Mouse (Mus musculus) neutrophil, adult 5-6 weeks (primary cell): Measurements from ENCODE around the gene Nck2. TPM values are rescaled to one million over a fixed set of nuclear protein-coding genes. Genes with fewer than 3 reads are reported as not detected.

Source experiments
- ATAC-seq: fragments of 151-379, 151-347 bp; 2 replicates; pipeline ENCODE4 v1.8.0; 2017; ENCODE audit warnings: mild to moderate bottlenecking, moderate TSS enrichment; ENCODE audit not compliant: insufficient number of reproducible peaks, poor library complexity, low FRiP score, severe bottlenecking; ENCODE audit errors: extremely low read depth
- total RNA-seq: library from RNA; stranded (forward); fragments of 200-1000 nt; gene quantifications from 2 replicates; pipeline ENCODE4 v1.2.3, GENCODE M21; 2017

The Nck2 gene
- total RNA-seq, 1 experiment from 2014 or later, result 18.2 TPM

- no peak for ATAC-seq
Measured at GRCm38 (mm10) chr1:43491506-43492269, 47.3 kb downstream of the Nck2 start.

DNA sequence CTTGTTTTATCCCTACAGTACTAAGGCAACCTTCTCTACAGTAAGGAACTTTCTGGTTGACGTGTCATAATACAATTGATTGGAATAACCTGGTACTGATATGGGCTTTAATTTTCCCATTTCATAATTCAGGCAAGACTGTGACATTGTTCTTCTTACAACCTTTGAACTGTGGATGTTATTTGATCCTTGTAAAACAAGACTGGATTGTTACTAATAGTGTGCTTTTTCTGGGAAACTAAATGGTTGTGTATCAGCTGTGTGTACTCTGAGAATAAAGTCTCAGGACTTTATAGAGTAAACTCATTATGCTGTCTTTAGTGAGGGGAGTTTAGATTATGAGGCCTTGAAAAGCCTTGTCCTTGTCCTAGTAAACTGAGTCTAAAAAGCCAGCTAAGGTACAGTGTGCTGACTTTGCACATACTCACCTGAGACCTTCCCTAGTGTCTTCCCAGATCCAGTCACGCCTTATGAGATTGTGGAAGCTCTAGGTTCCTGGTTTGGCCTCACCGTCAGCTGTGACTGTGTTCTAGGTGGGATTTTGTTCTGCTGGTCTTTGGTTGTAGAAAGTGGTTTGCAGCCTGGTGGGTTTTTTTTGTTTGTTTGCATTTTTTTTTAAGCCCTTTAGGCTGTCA, 48.5 kb downstream of the Nck2 start:
- no peak for ATAC-seq

- ATAC-seq, result no peak
Measured at GRCm38 (mm10) chr1:43496051-43496450, 51.7 kb downstream of the Nck2 start.

- no peak for ATAC-seq
Measured at GRCm38 (mm10) chr1:43496993-43497392, 52.6 kb downstream of the Nck2 start.

DNA sequence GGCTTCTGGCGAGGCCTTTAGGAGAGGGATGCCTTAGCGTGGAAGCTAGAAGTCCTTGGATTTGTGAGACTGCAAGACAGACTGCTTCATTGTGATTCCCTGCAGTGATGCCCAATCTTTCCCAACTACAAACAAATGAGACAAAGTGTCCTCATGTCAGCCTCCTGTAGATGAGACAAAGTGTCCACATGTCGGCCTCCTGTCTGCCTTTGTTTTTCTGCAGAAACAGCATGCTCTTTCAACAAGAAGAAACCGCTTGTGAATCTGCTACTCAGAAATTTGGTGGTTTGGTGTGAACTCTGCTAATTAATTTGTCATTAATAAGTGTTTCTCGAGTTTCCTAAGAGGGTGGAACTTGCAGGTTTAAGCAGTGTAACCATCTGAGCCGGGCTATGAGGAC, 53.6 kb downstream of the Nck2 start:
- ATAC-seq, result no peak

- ATAC-seq, result peak; percentile 41; the same call in 1 of the 2 replicates
Measured at GRCm38 (mm10) chr1:43500121-43500520, 55.7 kb downstream of the Nck2 start.

GRCm38 (mm10) chr1:43501143-43501919, 57.0 kb downstream of the Nck2 start:
- ATAC-seq, result no peak

DNA sequence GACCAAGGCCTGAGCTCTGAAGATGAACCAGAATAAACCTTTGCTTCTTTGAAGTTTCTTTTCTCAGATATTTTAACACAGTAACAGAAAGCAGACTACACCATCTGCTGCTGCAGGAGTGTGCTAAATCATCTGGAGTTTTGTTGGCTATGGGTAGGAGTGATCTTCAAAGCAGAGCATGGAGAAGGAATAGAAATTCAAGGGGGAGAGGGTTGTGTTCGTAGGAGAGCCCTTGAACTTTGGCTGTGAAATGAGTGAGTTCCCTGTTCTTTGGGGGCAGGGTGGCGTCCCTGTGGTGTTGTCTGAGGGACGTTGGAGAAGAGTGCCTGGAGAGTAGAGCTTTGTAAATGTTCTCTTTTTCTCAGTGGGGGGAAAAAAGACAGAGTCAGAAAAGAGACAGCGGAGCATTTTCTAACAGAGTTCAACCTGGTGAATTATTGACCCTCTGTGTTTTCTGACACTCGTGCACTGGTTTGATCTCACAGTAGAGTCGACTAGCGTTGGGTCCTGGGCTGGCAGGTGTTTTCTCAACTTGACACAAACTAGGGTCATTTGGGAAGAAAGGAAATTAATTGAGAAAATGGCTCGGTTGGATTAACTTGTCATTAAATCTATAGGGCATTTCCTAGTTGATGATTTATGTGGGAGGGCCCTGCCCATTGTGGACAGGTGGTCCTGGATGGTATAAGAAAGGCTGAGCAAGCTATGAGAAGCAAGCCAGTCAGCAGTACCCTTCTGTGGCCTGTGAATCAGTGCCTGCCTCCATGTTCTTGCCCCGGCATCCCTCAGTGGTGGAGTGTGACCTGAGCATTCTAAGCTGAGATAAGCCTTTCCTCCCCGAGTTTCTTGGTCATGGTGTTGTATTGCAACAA, 57.8 kb downstream of the Nck2 start:
- no peak for ATAC-seq

DNA sequence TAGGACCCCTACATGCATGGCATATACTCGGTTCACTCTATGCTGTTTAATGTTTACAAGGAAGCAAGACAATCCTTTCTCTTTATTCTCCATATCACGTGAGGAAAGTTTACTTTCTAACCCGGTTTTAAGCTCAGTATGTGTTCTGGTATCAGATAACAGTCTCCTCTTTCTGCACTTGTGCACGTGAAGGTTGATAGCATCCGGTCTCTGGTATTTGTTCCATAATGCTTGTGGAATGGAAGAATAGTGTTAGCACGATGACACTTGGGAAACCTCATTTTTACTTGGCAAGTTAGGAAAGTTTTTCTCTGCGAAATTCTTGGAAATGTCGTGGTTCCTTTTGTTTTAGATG, 58.4 kb downstream of the Nck2 start:
- no peak for ATAC-seq

DNA sequence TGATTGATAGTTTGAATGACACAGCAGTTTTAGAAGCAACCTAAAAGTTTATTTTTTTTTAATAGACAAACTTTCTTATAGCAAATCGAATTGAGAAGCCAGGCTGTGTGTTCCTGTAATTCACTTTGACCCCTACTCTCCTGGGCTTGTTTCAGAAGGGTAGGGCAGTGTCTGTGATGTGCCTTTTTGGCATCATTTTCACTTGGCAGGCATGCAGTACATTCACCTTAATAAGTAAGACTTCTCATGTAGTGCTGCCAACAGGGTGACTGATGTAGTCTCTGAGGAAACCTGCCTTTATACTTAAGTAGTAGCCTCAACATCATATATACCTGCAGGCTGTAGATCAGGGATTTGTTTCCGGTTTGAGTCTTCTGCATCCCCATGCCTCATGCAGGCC, 58.9 kb downstream of the Nck2 start:
- no peak for ATAC-seq

GRCm38 (mm10) chr1:43503676-43504075, 59.3 kb downstream of the Nck2 start:
- ATAC-seq, result no peak

GRCm38 (mm10) chr1:43504235-43504634, 59.9 kb downstream of the Nck2 start:
- ATAC-seq, result no peak

DNA sequence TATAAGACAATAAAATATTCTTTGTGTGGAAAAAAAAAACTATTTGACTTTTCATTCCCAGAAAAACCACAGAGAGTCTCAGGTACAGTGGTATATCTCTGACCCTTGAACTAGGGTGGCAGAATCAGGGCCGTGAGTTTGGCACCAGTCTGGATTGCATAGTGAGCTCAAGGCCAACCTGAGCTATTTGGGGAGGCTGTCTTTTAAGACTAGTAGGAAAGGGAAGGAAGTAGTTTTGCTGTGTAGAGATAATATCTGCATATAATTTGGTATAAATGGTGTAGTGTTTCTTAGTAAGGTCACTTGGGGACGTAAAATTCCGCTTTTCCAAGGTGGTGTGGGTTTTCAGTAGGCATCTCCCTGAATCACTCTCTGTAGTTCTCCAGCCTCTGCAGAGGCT, 62.3 kb downstream of the Nck2 start:
- no peak for ATAC-seq

- ATAC-seq, result no peak
Measured at GRCm38 (mm10) chr1:43507809-43508208, 63.4 kb downstream of the Nck2 start.

- ATAC-seq, result no peak
Measured at GRCm38 (mm10) chr1:43511256-43511655, 66.9 kb downstream of the Nck2 start.

DNA sequence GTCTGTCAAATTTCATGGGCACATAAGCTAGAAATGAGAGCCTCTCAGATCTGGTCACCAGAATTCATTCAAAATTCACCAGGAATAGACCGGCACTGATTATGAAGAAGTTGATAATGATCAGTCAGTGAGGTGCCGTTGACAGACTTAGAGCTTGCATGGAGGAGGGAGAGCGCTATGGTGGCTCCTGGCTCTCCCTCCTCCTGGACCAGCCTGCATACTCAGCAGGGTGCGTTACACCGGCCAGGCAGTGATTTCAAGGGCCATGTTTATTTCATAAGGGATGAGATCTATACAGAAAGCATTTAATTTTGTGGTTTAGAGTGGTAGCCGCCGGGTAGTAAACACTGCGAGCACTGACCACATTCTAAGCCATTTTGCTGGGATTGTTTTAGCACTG, 67.3 kb downstream of the Nck2 start:
- ATAC-seq, result no peak

DNA sequence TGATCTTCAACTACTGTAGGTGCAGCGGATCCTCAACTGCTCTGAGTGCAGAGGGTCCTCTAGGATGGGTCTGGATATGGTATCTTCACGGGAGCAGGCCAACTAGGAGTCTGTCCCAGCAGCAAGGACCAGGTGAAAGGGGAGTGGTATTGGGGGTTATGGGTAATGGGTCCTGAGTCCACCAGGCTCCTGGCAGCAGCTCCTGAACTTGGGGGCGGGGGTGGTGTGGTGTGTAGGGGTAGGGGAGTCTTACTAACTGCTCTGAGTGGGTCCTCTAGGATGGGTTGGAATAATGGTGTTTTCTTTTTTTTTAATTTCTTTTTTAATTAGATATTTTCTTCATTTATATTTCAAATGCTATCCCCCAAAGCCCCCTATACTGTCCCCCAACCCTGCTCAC, 73.0 kb downstream of the Nck2 start:
- ATAC-seq, result no peak

DNA sequence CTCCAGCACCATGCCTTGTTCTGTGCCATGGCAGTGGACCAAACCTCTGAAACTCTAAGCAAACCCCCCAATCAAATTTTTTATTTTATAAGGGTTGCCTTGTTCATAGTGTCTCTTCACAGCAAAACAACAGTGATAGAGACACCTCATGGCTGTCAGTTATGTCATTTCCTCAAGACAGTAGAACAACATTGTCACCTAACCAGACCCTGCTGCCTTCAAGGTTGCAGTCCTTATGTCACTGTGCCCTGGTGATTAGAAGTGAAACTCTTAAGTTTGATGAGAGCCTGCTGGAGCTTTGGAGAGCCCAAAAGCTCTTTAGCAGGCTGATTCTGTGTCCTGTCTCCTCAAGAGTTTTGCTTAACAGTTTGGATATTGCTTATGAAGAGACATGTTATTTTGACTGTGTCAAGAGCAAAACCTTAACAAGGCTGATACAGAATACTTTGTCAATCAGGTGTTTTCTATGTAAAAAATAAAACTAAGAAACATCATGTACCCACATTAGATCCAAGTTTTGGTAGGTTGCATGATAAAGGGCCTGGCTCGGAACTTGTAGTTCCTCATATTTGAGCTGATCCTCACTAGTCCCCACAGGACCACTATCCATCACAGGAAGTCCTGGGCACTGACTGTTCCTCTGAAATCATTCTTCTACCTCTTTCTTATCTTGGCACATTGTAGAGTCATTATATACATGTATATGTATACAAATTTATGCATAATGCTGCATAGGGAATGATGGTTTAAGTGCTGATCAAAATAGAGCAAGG, 76.0 kb downstream of the Nck2 start:
- ATAC-seq, result no peak
